ENCODE assay signal across 10 mouse cellular contexts in the genomic region with DNA sequence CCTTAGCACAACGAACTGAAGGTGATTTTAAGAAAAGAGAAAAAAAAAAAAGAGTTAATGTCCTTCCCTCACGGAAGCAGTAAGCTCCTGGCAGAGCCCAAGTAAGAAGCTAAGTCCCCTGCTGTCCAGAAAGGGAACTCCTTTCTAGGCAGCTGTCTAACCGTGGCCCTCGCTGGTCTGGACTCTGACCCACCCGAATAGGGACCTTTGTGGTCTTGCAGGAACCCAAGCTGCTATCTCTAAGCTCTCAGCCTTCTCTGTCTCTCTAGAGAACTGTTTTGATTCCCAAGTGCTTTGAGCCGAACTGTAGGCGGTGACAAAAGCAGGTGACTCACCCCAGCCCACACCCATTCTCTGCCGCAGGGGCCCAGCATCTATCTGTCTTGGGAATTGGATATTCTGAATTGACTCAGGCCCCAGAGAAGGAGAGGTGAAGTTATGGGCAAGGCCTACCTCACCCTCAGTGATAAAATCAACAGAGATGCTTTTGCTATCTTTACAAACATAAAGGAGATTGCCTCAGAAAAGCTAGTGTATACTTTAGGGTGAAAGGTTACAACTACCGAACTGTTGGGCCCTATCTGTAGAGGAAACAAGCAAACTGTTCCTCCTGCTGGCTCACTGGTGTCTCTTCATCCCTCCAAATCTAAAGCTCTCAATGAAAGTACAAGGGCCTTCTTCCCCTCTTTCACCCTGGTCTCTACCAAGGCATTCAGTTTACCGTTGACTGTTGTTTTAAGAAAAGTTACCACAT. TPM values are rescaled to one million over a fixed set of nuclear protein-coding genes. Genes with fewer than 3 reads are reported as not detected.
DNase-seq lines count a peak whose midpoint lies in the region; ATAC-seq and TF ChIP-seq lines count a peak whose summit lies in the region.
"Had no signal": no experiment of that assay in that cellular context is flagged by ENCODE, and none has a peak within 500 bp of the region (broad histone marks: within the 10 kb centered on the region; RNA-seq: fewer than 3 reads in every experiment).

No protein-coding gene starts in this region.

- TF ChIP-seq CTCF in cerebellum, adult 2 months (IDR thresholded peaks at IDR 0.05; ENCODE audit: borderline replicate concordance, insufficient read depth, low read depth, low read length), result no peak

- H3K4me3 ChIP-seq in liver, embryonic 16.5 days (ENCODE audit: low read depth, low read length), result no peak overlapping the region
- H3K4me3 ChIP-seq in liver, embryonic 12.5 days, result no peak overlapping the region
- H3K4me3 ChIP-seq in cerebellum, adult 2 months (replicated peaks; ENCODE audit: insufficient read depth, low read depth, low read length), result no peak overlapping the region
- H3K4me3 ChIP-seq: heart, embryonic 15.5 days had no signal

- H3K27ac ChIP-seq in liver, embryonic 16.5 days (ENCODE audit: low read length), result no peak overlapping the region
- no peak overlapping the region for H3K27ac ChIP-seq in liver, embryonic 12.5 days
- H3K27ac ChIP-seq in cerebellum, adult 2 months (ENCODE audit: insufficient read depth, low read length), result no peak overlapping the region
- H3K27ac ChIP-seq: heart, embryonic 15.5 days had no signal

- WGBS in liver, embryonic 16.5 days (ENCODE audit: insufficient replicate concordance), result 27% methylated on average over 10 of the region's 10 CpGs
- WGBS in liver, embryonic 12.5 days (ENCODE audit: insufficient replicate concordance), result 24% methylated on average over 10 of the region's 10 CpGs
- 76% methylated on average over 10 of the region's 10 CpGs for whole genome bisulfite sequencing in cerebellum, adult 2 months

- H3K27me3 ChIP-seq in liver, embryonic 16.5 days (ENCODE audit: control insufficient read depth, insufficient read depth, low read depth, low read length), result no peaks in the 10 kb centered on the region
- no peaks in the 10 kb centered on the region for H3K27me3 ChIP-seq in liver, embryonic 12.5 days (replicated peaks)
- H3K27me3 ChIP-seq in cerebellum, adult 2 months (ENCODE audit: control insufficient read depth, insufficient read depth, low read length), result no peaks in the 10 kb centered on the region
- H3K27me3 ChIP-seq: heart, embryonic 15.5 days had no signal

- no peak overlapping the region for H3K4me2 ChIP-seq in liver, embryonic 16.5 days (ENCODE audit: low read depth, low read length)
- H3K4me2 ChIP-seq in liver, embryonic 12.5 days, result no peak overlapping the region
- H3K4me2 ChIP-seq: heart, embryonic 15.5 days; lung, embryonic 14.5 days had no signal

- H3K36me3 ChIP-seq in liver, embryonic 16.5 days (ENCODE audit: control insufficient read depth, insufficient read depth), result no peaks in the 10 kb centered on the region
- no peaks in the 10 kb centered on the region for H3K36me3 ChIP-seq in liver, embryonic 12.5 days
- H3K36me3 ChIP-seq: heart, embryonic 15.5 days had no signal

- no peak for TF ChIP-seq POLR2A in cerebellum, adult 2 months (IDR thresholded peaks at IDR 0.05; ENCODE audit: borderline replicate concordance, insufficient read depth, low read length)

- peaks cover 4% of the 10 kb centered on the region; the same call in 1 of the 2 replicates for H3K4me1 ChIP-seq in liver, embryonic 16.5 days (ENCODE audit: control insufficient read depth, low read depth, low read length)
- H3K4me1 ChIP-seq in liver, embryonic 12.5 days, result peaks cover 30% of the 10 kb centered on the region
- no peaks in the 10 kb centered on the region for H3K4me1 ChIP-seq in cerebellum, adult 2 months (ENCODE audit: control insufficient read depth, insufficient read depth, low read length)

- peak; percentile 58 to 81 for DNase-seq in adrenal gland, adult (ENCODE audit: inconsistent age in 2 of 2, low spot score in 1 of 2)
- no peak for DNase-seq in adrenal gland, postnatal 4 days (ENCODE audit: low spot score in 2 of 2)
- peak; percentile 49 for DNase-seq in adrenal gland, postnatal 25 days
- DNase-seq in cerebellum, adult 2 months, result no peak
- no peak for DNase-seq in lung, postnatal 14 days
- DNase-seq: lung, embryonic 14.5 days had no signal

- ATAC-seq in liver, embryonic 16.5 days (ENCODE audit: low read depth), result peak; percentile 37
- ATAC-seq in liver, embryonic 12.5 days, result no peak
- peak; percentile 56; the same call in 1 of the 2 replicates for ATAC-seq in megakaryocyte progenitor cell, adult 5-6 weeks (replicated peaks; ENCODE audit: poor library complexity)

- H3K9ac ChIP-seq in liver, embryonic 16.5 days (ENCODE audit: low read depth, low read length), result no peak overlapping the region
- H3K9ac ChIP-seq in liver, embryonic 12.5 days, result no peak overlapping the region
- H3K9ac ChIP-seq: heart, embryonic 15.5 days; lung, embryonic 14.5 days had no signal

- no peaks in the 10 kb centered on the region for H3K9me3 ChIP-seq in liver, embryonic 16.5 days (replicated peaks; ENCODE audit: control insufficient read depth, low read length)
- no peaks in the 10 kb centered on the region for H3K9me3 ChIP-seq in liver, embryonic 12.5 days (replicated peaks)
- H3K9me3 ChIP-seq: heart, embryonic 15.5 days had no signal

RNA-seq across cellular contexts. Expression of gene Adcy9, which starts 49.5 kb away (rescaled TPM):
- 10 to 100 TPM; 34.3 to 36.1 TPM for total RNA-seq in adrenal gland, postnatal 4 days (2021)
- 0.48 and 0.65 TPM in 2 replicates for polyA plus RNA-seq in liver, embryonic 16.5 days (2015; fragmentation: Nextera tagmentation; extraction: Ambion mirVana)
- 1.1 and 1.6 TPM in 2 replicates for polyA plus RNA-seq in liver, embryonic 12.5 days (2016; fragmentation: Nextera tagmentation; extraction: Ambion mirVana)
- total RNA-seq in adrenal gland, postnatal 25 days (2021), result 59.2 and 85.6 TPM in 2 replicates
- total RNA-seq in megakaryocyte progenitor cell, adult 5-6 weeks (2015), result 1.1 and 2.7 TPM in 2 replicates
- 3.7 and 4.7 TPM in 2 replicates for total RNA-seq in megakaryocyte progenitor cell, adult 5-6 weeks (2017)
- polyA plus RNA-seq in cerebellum, adult 2 months (2012; rRNA removed), result 23.7 and 25.1 TPM in 2 replicates

Comparison
In these comparisons a context has a peak if more than half of its experiments do, and no peak if none do; other contexts are left out.
1. DNase-seq: peak in adrenal gland, adult (2 of 2) and adrenal gland, postnatal 25 days (single experiment); none in adrenal gland, postnatal 4 days (0 of 2), cerebellum, adult 2 months (0 of 2) and lung, postnatal 14 days (single experiment).
2. RNA of gene Adcy9, which starts 49.5 kb away (total RNA-seq): 59.2 to 85.6 TPM in adrenal gland, postnatal 25 days and 34.3 to 36.1 TPM in adrenal gland, postnatal 4 days; 1.1 to 4.7 TPM in megakaryocyte progenitor cell, adult 5-6 weeks; every median in the first group is over 4 times any median in the second.